Mouse (Mus musculus): Measurements from ENCODE around the gene Cbx8. TPM values are rescaled to one million over a fixed set of nuclear protein-coding genes. Genes with fewer than 3 reads are reported as not detected.

Cbx8 gene
- polyA plus RNA-seq, 1 experiment = 5.4 TPM

DNA sequence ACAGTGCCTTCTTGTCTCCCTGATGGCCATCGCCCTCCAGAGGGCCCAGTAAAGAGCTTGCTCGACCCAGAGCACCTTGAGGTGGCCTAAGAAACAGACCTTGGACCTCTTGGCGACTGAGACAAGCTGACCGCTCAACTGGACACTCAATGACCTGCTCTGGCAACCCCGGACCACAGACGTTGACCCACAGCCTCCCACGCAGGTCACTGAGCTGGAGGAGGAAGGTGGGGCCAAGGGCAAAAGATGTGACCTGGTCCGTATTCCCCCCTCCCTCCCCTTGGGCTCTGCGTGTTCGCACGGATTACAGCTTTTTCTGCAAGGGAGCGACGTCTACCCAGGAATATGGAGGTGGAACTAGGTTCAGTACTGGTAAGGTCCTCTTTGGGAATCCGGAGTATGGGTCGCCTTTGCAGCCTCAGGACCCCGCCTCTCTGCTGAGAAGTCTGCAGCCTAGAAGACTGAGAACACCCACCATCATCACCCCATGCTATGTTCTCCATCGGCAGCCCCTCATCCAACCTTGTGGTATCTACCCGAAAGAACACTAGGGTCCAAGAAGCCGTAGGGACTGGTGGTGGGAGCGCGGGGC, 5.6 kb downstream of the Cbx8 start:
- DNase-seq (ENCODE audit: low spot score) = no peak

DNA sequence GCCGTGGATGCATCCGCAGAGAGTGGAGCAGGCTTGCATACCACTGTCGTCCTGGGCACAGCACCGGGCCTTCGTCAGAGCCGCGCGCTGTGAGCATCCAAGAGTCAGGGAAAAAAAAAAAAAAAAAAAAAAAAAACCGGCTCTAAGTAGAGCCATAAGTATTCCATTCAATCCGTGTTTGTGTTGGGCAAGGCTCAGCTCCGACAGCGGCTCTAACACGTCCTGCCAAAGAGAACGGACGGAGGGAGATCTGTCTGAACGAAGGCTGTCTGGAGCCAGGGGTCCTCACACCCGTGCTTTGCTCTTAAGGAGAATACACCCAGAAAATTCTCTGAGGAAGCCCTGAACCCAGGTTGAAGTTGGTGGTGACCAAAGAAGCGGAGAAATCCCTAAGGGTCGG, 6.1 kb downstream of the Cbx8 start:
- no peak for DNase-seq (ENCODE audit: low spot score)

DNA sequence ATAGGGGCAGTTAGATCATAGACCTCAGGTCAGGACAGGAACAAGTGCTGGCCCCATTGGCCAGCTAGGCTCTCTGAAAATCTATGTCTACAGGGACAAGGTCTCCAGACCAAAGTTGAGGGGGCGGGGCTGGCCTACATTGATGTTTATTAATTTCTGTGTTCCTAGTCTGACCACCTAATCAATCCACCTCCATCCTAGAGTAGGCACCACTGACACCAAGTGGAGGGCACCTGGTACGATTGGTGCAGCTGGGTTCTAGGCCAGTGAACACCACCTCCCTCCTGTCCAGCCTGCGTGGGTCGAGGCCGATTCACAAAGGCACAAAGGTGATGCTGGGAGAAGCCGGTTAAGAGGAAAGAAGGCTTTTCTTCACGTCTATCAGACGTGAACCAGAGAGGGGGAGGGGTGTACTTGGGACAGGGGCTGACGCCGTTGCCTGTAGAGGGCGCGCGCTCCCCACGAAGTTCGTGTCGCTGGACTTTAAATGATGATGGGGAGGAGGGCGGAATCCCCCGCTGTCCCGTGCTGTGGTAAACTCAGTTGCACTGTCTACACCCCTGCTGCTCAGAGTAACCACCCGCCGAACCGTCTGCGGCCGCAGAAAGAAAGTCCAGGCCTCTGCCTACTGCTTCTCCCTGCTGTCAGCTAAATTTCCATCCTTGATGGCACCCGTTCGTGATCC, 6.8 kb downstream of the Cbx8 start:
- no peak for DNase-seq (ENCODE audit: low spot score)

DNA sequence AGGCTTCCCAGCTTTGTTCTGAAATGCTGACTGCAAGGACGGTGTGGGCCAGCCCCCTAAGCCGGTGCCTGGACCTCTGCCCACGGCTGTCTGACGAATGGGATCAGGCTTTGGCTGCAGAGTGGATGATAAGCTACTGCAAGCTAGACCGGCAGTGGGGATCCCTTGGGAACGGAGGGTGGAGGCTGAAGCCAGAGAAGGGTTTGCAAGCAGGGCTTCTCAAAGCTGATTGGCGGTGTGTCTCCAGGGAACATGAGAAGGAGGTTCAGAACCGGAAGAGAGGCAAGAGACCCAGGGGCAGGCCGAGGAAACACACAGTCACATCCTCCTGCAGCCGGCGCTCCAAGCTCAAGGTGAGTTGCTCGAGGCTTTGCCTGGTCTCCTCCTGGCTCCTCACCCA, 14.6 kb downstream of the Cbx8 start:
- DNase-seq (ENCODE audit: low spot score) = no peak

DNA sequence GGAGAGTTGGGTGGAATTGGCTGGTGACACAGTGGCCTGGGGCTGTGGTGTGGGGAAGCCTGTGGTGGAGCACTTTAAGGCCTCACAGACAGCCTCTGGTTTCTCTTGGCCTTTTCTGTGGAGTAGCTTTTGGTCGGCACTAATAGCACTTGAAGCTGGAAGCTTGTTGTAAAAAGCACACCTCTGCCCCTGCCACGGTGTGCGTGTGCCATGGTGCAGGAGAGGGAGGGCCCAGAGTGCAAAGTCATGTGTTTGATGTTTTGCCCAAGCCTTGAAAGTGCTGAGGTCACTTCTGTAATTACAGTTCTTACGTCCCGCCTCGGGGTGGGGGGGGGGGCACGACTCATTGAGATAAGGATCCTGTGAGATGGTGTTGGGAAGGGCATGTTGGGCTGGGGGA, 16.5 kb downstream of the Cbx8 start:
- DNase-seq (ENCODE audit: low spot score) = no peak

DNA sequence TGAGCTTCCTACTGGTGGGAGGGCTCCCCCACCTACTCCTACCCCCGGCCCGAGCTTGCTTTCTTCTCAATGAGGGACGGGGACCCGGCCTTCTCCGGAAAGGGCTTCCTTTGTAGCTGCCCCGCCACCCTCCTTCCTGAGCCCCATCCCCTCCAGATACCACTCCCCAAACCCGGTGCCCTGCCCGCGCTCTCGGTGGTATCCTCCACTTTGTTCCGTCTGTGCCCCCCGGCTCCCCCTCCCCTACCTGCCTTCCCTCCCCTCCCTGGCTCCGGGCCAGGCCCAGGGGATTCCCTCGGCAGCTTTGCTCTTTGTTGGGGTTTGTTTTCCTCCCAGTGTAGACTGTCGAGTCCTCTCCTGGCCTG, 17.2 kb downstream of the Cbx8 start:
- no peak for DNase-seq (ENCODE audit: low spot score)

DNA sequence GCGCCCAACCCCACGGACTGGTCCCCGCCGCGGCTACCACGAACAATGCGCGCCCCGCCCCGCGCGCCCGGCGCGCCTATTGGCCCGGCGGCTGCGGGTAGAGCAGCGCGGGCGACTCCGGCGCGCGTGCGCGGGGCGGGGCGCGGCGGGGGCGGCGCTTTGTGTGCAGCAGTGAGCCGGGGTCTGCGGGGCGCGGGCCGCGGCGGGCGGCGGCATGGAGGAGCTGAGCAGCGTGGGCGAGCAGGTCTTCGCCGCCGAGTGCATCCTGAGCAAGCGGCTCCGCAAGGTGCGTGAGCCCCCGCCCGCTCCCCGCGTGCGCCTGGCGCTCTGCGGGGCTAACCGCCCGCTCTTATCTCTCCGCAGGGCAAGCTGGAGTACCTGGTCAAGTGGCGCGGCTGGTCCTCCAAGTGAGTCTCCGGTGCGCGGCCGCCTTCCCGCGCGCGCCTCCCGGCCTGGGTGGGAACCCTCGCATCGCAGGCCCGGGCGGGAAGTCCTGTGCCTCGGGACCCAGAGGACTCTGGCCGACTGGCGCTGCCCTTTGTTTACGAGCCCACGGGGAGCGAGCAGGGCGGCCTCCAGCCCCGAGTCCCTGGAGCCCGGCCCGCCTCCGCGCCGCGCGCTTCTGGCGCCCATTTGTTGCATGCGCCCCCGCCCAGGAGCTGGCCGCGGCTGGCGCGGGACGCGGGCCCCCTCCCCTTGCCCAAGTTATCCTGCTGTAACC, 17.7 kb downstream of the Cbx8 start, which contains the start of gene Cbx2:
Gene Cbx2, plus strand, starts transcription at position 68 of the 721 bp plus-strand sequence.
- DNase-seq (ENCODE audit: low spot score) = peak; percentile 80

DNA sequence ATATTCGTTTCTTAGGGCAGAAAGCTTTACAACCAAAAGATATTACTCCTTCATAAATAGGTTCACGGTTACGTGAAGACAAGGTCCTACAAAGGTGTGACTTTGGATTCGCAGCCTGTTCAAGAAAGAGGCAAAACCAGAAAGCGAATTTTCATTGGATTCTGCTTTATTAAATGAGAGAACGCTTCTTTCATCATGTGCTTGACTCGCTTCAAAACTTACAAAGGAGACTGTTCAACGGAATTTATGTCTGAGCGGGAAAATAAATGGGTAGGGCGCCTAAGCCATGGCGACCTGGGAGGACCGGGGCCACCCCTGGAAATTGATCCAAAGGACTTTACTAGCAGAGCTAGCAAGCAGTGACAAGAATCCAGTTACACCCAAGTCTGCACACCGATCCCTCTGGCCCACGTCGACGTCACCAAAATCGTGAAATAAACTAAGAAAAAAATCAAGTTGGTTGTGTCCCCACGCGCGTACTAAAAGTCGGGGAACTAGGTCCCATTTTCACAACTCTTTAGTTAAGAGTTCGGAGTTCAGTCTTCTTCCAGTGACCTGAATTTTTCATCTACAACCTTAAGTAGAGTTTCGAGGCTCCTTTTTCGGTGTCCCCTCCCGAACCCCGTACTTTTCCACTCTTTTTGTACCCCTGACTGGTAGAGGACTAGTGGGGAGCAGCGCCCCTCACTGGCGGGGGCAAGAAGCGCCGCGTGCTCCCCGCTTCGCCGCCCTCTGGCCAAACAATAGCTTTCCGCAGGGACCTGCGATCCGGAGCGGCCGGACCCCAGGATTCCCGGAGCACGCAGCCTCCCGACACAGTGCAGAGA, 18.5 kb downstream of the Cbx8 start:
- no peak for DNase-seq (ENCODE audit: low spot score)

DNA sequence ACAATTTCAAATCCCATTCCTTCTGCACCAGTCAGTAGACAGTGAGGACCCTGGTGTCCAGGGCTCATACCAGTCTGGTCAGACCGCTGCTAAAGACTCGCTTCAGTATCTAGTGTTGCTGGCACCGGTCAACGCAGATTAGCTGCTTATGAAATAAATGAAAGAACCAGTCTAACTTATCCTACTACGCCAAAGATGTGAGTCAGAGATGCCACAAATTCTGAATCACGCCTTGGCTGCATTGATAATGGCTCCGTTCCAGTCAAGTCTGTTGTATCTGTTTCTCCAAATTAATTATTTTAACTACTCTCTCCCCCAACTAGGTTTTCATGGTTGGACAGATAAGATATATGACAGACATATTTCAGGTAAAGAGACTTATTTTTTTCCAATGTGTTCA, 19.6 kb downstream of the Cbx8 start:
- DNase-seq (ENCODE audit: low spot score) = no peak

DNA sequence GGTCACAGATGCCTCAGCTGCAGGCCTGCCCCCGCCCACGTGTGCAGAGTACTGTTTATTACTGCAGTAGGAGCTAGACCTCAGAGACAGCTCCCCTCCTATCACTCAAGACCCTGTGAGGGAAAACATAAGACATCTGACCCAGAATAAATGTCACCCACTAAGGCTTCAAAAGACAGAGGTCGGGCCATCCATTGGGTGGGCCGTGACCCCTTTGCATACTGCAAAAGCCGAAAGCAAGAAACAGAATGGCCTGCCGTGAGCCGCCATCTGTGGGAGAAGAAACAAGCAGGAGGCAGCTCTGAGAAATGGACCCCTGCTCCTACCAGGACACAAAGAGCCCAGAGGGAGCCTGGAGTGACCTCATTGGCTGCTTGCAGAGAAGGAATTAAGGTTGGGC, 23.3 kb downstream of the Cbx8 start:
- no peak for DNase-seq (ENCODE audit: low spot score)

DNA sequence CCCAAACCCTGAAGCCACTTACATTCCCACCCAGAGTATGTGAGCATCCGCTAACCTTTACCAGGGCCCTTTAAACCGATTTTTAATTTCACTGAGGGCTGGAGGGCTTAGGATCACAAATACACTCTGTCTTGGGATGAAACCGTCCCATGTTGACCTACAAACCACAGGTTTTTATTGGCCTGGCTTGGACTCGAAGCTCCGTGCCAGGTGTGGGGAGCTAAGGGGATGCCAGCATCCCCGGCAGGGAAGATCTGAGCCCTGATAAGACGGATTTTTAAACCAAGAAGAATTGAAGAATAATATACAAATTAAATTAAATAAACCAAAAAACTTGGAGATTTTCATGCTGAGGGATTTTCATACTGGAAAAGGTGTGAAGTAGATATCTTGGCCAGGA, 26.3 kb downstream of the Cbx8 start:
- DNase-seq (ENCODE audit: low spot score) = no peak

DNA sequence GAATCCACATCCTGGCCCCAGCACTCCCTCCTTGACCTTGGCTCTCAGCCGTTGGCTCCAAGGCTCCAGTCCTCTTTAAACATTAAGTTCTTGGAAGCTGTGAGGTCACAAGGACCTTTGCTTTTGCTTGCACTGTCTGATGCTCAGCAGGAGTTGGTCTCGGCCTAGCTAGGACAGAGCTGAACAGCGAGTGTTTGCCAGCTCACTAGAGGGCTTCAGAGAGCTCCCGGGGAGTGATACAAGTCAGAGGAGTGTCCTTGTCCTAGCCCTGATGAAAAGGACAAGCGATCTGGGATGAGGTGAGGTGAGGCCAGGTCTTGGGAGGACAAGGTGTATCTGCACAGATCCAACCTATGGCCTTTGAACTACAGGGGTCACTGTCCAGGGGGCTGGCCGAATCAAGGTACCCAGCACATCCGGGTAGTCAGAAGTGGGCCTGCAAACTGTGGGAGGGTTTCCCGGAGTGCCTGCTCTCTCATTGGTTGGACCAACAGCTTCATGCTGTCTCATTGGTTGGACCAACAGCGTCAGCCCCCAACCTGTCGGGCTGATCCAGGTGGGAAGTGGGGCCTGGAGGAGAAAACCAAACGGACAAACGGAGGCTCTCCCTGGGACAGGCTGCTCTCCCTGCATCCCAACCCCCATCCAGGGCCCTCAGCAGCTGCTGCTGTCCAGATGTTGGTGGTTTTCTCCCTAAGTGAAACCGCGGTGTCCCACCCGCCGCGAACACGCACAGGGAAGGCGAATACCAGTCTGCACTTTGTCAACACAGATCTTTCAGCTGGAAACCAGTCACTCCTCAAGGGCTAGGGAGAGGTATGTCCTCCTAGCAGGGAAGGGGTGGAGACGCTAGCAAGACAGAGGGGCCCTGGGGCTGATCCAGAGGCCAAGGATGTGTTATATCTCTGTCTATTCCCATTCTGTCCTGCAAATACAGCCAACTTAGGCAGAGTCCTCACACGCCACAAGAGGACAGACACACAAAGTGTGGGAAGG, 33.0 kb downstream of the Cbx8 start:
- no peak for DNase-seq (ENCODE audit: low spot score)

DNA sequence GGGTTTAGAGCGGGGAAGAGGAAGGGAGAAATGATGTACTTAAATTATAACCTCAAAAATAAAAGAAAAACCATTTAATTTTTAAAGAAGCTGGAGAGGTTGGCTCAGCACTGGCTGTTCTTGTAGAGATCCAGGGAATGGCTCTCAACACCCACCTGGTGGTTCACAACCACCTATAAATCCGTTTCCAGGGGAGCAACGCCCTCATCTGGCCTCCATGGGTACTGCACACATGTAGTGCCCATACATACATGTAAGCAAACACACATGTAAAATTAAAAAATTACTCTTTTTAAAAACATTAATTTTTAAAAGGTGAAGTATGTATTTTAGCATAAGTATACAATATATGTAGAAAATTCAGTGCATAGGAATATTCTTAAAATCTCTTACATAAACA, 34.3 kb downstream of the Cbx8 start:
- no peak for DNase-seq (ENCODE audit: low spot score)

DNA sequence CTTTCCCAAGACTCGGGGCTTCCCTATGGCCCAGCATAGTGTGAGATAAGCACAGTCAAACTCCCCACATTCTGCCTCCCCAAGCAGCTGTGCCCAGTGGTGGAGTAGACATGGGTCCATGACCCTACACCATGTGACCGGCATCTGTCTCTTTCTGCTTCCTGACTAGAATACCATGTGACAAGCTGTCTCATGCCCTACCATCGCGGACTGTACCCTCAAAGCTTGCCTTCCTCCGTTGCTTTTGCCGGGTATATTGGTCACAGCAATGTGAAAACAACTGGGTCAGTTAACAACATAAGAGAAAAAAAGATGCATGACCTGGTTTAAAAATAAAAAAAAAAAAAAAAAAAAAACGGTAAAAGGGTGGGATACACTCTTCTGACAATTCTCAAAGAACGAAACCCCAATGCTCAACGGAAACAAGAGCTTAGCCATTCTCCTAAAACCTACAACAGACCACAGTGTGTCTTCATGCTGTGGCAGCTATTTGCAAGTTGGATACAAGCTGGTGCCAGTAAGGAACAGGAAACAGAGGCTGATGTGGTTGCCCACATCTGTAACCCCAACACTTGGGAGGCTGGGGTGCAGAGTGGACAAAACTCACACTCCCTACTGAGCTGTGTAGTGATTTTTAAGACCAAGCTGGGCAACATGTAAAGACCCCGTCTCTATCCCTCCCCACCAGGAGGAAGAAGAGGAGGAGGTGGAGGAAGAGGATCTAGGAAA, 35.1 kb downstream of the Cbx8 start:
- no peak for DNase-seq (ENCODE audit: low spot score)

DNA sequence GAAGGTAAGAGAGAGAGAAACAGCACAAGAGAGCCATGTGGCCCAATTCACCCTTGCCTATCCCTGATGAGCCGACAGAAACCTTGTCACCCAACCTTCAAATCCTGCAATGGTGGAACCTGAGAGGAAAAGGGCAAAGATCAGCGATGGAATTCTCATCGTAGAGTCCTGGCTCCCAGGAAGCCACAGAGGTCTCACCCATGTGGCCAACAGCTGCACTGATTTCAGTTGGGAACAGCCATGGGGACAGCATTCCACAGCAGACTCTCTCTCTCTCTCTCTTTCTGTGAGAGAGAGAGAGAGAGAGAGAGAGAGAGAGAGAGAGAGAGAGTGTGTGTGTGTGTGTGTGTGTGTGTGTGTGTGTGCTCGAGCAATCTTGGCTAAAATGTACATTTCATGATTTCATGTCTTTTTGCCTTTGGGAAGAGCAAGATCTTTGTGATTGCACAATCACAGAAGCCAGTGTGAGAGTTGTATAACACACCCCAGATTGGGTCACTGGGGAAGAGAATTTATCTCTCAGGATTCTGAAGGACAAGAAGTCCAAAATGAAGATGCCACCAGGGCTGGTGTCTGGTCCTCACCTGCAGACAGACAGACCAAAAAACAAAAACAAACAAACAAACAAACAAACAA, 39.2 kb downstream of the Cbx8 start:
- DNase-seq (ENCODE audit: low spot score) = no peak

DNA sequence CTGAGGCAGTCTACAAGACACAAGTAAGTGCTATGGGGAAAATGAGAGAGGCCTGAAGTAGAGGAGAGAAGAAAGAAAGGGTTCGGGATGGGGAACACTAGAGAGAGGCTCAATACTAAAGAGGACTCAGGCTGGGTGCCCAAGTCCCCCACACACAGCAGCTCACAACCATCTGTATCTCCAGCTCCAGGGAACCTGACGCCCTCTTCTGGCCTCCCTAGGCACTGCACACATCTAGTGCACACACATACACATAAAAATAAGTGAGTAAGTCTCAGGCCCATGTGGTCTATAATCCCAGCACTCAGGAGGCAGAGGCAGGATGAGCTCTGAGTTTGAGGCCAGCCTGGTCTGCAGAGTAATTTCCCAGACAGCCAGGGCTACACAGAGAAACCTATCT, 39.9 kb downstream of the Cbx8 start:
- no peak for DNase-seq (ENCODE audit: low spot score)

DNA sequence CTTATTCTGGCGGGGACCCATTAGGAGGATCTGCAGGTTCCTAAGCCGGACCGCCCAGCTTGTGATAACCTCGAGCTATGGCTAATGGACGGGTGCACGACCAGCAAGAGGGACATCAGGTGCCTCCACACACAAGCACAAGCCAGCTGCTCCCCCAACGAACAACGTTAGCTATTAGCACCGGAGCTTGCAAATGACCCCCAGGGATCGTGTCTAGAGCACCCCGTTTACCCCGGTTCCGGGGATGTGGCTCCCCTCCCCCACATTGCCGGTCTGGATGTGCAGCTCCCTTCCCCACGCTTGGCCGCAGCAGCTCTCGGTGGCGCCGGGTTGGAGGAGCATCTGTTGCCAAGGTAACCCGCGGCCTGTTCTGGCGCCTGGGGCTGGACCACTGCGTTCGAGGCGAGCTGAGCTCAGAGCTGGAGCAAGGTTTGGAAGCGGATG, 41.4 kb downstream of the Cbx8 start:
- no peak for DNase-seq (ENCODE audit: low spot score)

DNA sequence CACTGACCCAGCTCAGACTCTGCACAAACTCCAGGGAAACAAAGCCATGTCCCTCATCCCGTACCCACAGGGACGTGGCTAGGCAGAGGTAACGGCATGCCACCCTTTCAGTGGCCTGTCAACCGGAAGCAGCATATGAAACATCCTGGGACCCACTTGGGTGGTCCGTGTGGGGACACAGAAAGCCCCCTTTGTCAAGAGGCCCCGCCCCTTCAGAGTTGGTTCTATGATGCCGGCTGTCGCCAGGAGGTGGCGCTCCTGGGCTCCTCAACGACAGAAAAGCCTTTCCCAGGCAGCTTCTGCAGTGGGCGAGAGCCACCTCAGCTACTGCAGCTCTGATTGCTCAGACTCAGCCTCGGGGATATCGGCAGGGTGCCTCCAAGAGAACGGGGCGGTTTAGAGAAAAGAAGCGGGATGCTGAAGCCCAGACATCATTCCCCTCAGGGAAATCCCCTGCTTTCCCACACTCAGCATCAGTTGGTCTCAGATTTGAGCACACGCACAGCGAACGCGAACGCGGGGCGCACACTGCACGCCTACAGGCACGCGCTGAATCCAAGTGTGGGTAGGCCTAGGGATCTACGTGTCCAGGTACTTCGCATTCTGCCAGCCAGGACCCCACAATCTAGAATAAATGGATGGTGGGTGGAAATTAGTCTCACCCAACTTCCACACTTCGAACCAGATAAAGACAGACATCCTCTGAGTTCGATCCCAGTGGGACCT, 42.1 kb downstream of the Cbx8 start:
- peak; percentile 59 for DNase-seq (ENCODE audit: low spot score)

DNA sequence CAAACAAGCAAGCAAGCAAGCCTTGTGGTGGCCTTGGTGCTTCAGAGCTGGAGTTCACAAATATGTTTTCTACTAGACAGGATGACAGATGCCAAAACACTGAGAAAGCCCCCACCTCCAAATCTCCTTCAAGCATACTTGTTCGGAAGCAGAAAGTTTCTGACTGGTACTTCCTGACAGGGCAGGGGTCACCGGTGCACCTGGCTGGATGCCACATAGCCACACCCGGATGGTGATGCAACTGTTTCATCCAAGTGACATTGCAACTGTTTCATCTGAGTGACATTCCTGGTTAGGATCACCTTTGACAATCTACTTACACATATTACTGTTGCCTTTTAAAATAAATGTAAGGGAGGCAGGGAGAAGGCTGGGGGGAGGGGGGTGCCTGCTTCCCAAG, 43.6 kb downstream of the Cbx8 start:
- no peak for DNase-seq (ENCODE audit: low spot score)
